Mouse (Mus musculus): ENCODE results near the gene Xrcc6. TPM values are rescaled to one million over a fixed set of nuclear protein-coding genes. Genes with fewer than 3 reads are reported as not detected.

Xrcc6 gene
- polyA plus RNA-seq, 2 experiments, result 22.1 to 52.9 TPM

DNA sequence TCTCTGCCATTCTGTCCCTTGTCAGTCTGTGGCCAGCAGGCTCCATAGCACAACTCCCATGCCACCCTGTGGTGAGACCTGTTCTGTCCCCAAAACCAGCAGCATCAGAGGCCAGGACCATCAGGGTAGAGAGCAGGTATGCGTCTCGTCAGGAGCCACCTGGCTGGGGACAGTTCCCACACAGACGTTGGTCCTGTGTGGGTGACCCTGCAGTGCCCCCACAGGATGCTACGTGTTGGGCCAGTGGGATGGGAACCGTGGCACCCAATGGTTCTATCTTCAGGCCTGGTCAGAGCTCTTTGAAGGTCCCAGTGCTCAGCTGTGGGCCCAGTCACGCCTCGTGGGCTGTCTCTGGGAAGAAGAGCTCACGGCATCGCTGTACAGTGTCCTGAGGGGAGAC is 36.5 kb upstream of the Xrcc6 start:
- Histone ChIP-seq H3K9ac (replicated peaks) (no peak overlapping the region), H3K4me1 (replicated peaks; ENCODE audit: control insufficient read depth in 2 of 2, insufficient read depth in 2 of 2, low read length in 1 of 2) (no peaks in the 10 kb centered on the region; a peak in 1 of 4 replicates), H3K36me3 (replicated peaks; ENCODE audit: control insufficient read depth, insufficient read depth, low read depth) (peaks cover 4% of the 10 kb centered on the region), H3K27me3 (ENCODE audit: control insufficient read depth, insufficient read depth, low read length) (no peaks in the 10 kb centered on the region), H3K27ac (no peak overlapping the region), H3K9me3 (ENCODE audit: control insufficient read depth, low read length) (no peaks in the 10 kb centered on the region), H3K4me2 (ENCODE audit: low read depth) (no peak overlapping the region), H3K4me3 (ENCODE audit: insufficient read depth in 1 of 2, low read depth in 2 of 2, low read length in 2 of 2) (no peak overlapping the region)
- ATAC-seq (ENCODE audit: insufficient read depth) (no peak), DNase-seq (ENCODE audit: low read depth in 3 of 3, low spot score in 3 of 3) (no peak)
- WGBS (ENCODE audit: insufficient replicate concordance), result 82% methylated on average over 9 of the region's 9 CpGs
- no peak for TF ChIP-seq EP300 (IDR thresholded peaks at IDR 0.05; ENCODE audit: low read depth)
- no peak for TF ChIP-seq CTCF (IDR thresholded peaks at IDR 0.05; ENCODE audit: low read depth)

DNA sequence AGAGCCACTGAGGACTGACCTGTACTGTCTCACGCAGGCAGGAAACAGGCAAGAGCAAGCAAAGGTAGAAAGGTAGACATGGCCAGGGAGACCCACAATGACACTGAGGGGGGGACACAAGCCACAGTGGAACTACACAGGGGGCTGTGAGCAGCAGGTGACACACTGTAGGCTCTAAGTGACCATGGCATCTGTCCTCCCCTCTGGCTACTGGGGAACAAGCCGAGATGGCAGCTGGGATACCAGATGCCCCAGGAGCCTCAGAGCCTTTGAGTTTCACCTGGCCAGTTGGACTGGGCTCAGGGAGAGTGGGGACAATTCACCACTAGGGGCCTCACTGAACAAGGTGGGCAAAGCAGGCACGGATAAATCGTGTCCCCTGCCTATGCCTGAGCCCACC is 35.3 kb upstream of the Xrcc6 start:
- H3K9me3 ChIP-seq (ENCODE audit: control insufficient read depth, low read length), result no peaks in the 10 kb centered on the region
- H3K27ac ChIP-seq, result no peak overlapping the region
- H3K4me1 ChIP-seq (replicated peaks; ENCODE audit: control insufficient read depth in 2 of 2, insufficient read depth in 2 of 2, low read length in 1 of 2), result no peaks in the 10 kb centered on the region; a peak in 1 of 4 replicates
- peaks cover 4% of the 10 kb centered on the region for H3K36me3 ChIP-seq (replicated peaks; ENCODE audit: control insufficient read depth, insufficient read depth, low read depth)
- WGBS (ENCODE audit: insufficient replicate concordance), result 78% methylated on average over 4 of the region's 4 CpGs
- no peak overlapping the region for H3K4me3 ChIP-seq (ENCODE audit: insufficient read depth in 1 of 2, low read depth in 2 of 2, low read length in 2 of 2)
- no peak overlapping the region for H3K9ac ChIP-seq (replicated peaks)
- no peak for TF ChIP-seq CTCF (IDR thresholded peaks at IDR 0.05; ENCODE audit: low read depth)
- TF ChIP-seq EP300 (IDR thresholded peaks at IDR 0.05; ENCODE audit: low read depth), result no peak
- no peaks in the 10 kb centered on the region for H3K27me3 ChIP-seq (ENCODE audit: control insufficient read depth, insufficient read depth, low read length)
- H3K4me2 ChIP-seq (ENCODE audit: low read depth), result no peak overlapping the region
- DNase-seq (ENCODE audit: low read depth in 3 of 3, low spot score in 3 of 3) (no peak), ATAC-seq (ENCODE audit: insufficient read depth) (no peak)

DNA sequence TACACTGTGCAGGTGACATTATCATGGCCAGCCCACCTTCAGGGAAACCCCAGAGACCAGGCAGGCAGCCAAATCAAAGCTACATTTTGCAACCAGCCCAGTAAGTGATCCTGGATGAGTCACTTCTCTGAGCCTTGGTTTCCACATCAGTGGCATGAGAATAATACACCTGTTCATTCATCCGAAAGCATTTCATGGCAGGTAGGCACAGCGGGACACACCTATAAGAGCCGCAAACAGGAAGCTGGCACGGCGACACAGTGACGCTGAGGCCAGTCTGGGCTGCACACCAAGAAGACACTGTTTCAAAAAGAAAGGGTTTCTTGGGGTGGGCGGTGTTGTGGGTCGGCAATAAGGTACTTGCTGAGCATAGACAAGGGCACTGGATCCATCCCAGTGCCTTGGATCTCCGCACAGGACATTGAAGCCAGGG is 33.5 kb upstream of the Xrcc6 start:
- Histone ChIP-seq H3K9ac (replicated peaks) (no peak overlapping the region), H3K9me3 (ENCODE audit: control insufficient read depth, low read length) (no peaks in the 10 kb centered on the region), H3K27me3 (ENCODE audit: control insufficient read depth, insufficient read depth, low read length) (no peaks in the 10 kb centered on the region), H3K27ac (no peak overlapping the region), H3K4me2 (ENCODE audit: low read depth) (no peak overlapping the region), H3K4me1 (replicated peaks; ENCODE audit: control insufficient read depth in 2 of 2, insufficient read depth in 2 of 2, low read length in 1 of 2) (peaks cover 3 to 5% of the 10 kb centered on the region in 2 experiments; a peak in 3 of 4 replicates), H3K36me3 (replicated peaks; ENCODE audit: control insufficient read depth, insufficient read depth, low read depth) (peaks cover 4% of the 10 kb centered on the region), H3K4me3 (ENCODE audit: insufficient read depth in 1 of 2, low read depth in 2 of 2, low read length in 2 of 2) (no peak overlapping the region)
- no peak for DNase-seq (ENCODE audit: low read depth in 3 of 3, low spot score in 3 of 3)
- ATAC-seq (ENCODE audit: insufficient read depth), result no peak
- TF ChIP-seq EP300 (IDR thresholded peaks at IDR 0.05; ENCODE audit: low read depth), result no peak
- no peak for TF ChIP-seq CTCF (IDR thresholded peaks at IDR 0.05; ENCODE audit: low read depth)
- WGBS (ENCODE audit: insufficient replicate concordance), result 83% methylated on average over 9 of the region's 9 CpGs

DNA sequence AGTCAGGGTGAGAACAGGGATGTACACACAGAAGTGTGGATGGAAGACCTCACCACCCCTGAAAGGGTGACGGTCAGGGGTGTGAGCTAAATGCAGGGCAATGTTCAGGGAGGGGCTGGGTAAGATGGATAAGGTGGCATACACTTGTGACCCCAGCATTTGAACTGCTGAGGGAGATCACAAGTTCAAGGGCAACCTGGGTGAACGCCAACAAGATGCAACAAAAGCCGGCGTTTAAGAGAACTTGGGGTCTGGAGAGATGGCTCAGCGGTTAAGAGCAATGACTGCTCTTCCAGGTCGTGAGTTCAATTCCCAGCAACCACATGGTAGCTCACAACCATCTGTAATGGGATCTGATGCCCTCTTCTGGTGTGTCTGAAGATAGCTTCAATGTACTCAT is 32.9 kb upstream of the Xrcc6 start:
- H3K36me3 ChIP-seq (replicated peaks; ENCODE audit: control insufficient read depth, insufficient read depth, low read depth), result peaks cover 4% of the 10 kb centered on the region
- DNase-seq (ENCODE audit: low read depth in 3 of 3, low spot score in 3 of 3) (no peak), ATAC-seq (ENCODE audit: insufficient read depth) (no peak)
- WGBS (ENCODE audit: insufficient replicate concordance), result 86% methylated on average over 6 of the region's 6 CpGs
- no peak overlapping the region for H3K27ac ChIP-seq
- H3K4me3 ChIP-seq (ENCODE audit: insufficient read depth in 1 of 2, low read depth in 2 of 2, low read length in 2 of 2), result no peak overlapping the region
- H3K4me2 ChIP-seq (ENCODE audit: low read depth), result no peak overlapping the region
- H3K9me3 ChIP-seq (ENCODE audit: control insufficient read depth, low read length), result no peaks in the 10 kb centered on the region
- H3K4me1 ChIP-seq (replicated peaks; ENCODE audit: control insufficient read depth in 2 of 2, insufficient read depth in 2 of 2, low read length in 1 of 2), result peaks cover 4 to 7% of the 10 kb centered on the region in 2 experiments; a peak in 3 of 4 replicates
- no peak overlapping the region for H3K9ac ChIP-seq (replicated peaks)
- H3K27me3 ChIP-seq (ENCODE audit: control insufficient read depth, insufficient read depth, low read length), result no peaks in the 10 kb centered on the region
- TF ChIP-seq EP300 (IDR thresholded peaks at IDR 0.05; ENCODE audit: low read depth) (no peak), CTCF (IDR thresholded peaks at IDR 0.05; ENCODE audit: low read depth) (no peak)

DNA sequence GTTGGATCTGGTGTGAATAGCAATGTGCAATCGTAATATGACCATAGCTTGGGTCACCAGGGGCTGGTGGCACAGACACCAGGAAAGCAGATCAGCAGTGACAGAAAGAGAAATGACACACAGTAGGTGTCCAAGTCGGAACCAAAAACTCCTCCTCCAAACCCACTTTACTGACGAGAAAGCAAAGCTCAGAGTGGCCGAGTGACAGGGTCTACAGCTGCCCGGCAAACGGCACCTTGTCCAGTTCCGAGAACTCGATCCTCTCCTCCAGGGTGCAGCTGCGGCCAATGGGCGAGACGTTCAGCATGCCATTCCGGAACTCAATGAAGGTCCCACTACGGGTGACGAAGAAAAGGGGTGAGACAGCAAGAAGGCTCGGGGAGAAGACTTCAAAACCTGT is 32.2 kb upstream of the Xrcc6 start:
- no peak overlapping the region for H3K4me3 ChIP-seq (ENCODE audit: insufficient read depth in 1 of 2, low read depth in 2 of 2, low read length in 2 of 2)
- WGBS (ENCODE audit: insufficient replicate concordance), result 85% methylated on average over 15 of the region's 15 CpGs
- no peaks in the 10 kb centered on the region for H3K9me3 ChIP-seq (ENCODE audit: control insufficient read depth, low read length)
- no peak for ATAC-seq (ENCODE audit: insufficient read depth)
- no peak for DNase-seq (ENCODE audit: low read depth in 3 of 3, low spot score in 3 of 3)
- H3K4me2 ChIP-seq (ENCODE audit: low read depth), result no peak overlapping the region
- no peak overlapping the region for H3K27ac ChIP-seq
- no peak overlapping the region for H3K9ac ChIP-seq (replicated peaks)
- H3K36me3 ChIP-seq (replicated peaks; ENCODE audit: control insufficient read depth, insufficient read depth, low read depth), result peaks cover 4% of the 10 kb centered on the region
- H3K27me3 ChIP-seq (ENCODE audit: control insufficient read depth, insufficient read depth, low read length), result no peaks in the 10 kb centered on the region
- peaks cover 4 to 8% of the 10 kb centered on the region in 2 experiments; a peak in 3 of 4 replicates for H3K4me1 ChIP-seq (replicated peaks; ENCODE audit: control insufficient read depth in 2 of 2, insufficient read depth in 2 of 2, low read length in 1 of 2)
- TF ChIP-seq EP300 (IDR thresholded peaks at IDR 0.05; ENCODE audit: low read depth), result no peak
- no peak for TF ChIP-seq CTCF (IDR thresholded peaks at IDR 0.05; ENCODE audit: low read depth)

All from liver, embryonic 14.5 days (tissue).